Mouse (Mus musculus) lung, postnatal 25 days (tissue): ENCODE measurements around the gene Ndufb3.
A peak's percentile ranks its signal among the peaks of the same experiment; 100 is the strongest.
"Not testable (repeated sequence)": the region's sequence is repeated elsewhere in the genome, so short reads cannot be mapped to it uniquely, and the experiment has no call there.

ENCODE experiments used
- DNase-seq: peaks from one replicate; pipeline ENCODE4 v3.0.0; 2022; ENCODE audit warnings: low spot score

The Ndufb3 gene

DNA sequence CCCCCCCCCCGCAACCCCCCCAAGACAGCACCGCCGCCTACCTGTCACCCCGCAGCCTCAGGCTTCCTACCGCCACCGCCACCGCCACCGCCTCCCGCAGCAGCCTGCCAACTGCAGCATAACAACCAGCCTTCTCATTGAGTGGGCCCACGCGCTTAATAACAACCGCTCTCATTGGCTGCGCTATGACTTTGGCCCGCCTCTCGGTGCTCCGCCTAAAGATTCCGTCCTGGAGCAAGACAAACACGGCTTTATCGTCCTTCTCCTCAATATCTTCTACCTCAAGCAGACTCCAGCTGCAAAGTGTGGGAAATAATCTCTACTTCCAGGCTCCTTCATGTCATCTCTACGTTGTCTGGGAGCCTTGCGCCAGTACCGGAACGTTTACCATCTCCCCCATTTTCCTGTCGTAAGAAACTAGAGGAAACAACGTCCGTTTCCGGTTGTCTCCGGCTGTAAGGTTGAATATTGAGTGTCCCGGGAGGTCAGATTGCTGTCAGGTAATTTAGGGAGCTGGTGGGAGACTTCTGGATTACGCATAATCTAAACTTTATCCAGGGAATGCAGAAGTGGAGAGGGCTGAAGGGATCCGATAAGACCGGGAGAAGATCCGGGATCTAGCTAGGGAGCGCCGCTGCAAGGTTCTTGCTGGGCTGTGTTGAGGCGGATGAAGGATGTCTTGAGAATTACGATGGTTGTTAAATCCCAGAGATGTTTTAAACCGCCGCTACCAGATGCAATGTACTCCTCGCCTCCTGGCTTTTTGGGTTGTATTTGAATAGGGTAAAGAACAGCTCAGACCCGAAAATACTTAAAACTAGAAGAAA is at the start of gene Ndufb3, which contains the start of gene Fam126b:
Gene Ndufb3, plus strand, starts transcription at position 214 of the 827 bp plus-strand sequence.
Gene Fam126b, minus strand, starts transcription at position 153 of the 827 bp plus-strand sequence.
- DNase-seq, result peak; percentile 91

- DNase-seq, result no peak
Measured at GRCm38 (mm10) chr1:58541386-58541785, 44.8 kb upstream of the Ndufb3 start.

DNA sequence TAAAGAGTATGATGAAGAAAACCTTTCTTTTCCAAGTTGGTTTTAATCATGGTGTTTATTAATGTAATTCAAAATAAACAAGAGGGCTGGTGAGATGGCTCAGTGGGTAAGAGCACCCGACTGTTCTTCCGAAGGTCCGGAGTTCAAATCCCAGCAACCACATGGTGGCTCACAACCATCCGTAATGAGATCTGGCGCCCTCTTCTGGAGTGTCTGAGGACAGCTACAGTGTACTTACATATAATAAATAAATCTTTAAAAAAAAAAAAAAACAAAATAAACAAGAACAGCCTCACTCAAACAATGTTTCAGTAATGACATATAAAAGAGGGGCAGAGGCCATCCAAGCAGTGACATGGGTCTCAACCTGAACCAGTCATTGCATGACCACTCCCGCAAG is 25.8 kb upstream of the Ndufb3 start:
- DNase-seq, result not testable (repeated sequence)

DNA sequence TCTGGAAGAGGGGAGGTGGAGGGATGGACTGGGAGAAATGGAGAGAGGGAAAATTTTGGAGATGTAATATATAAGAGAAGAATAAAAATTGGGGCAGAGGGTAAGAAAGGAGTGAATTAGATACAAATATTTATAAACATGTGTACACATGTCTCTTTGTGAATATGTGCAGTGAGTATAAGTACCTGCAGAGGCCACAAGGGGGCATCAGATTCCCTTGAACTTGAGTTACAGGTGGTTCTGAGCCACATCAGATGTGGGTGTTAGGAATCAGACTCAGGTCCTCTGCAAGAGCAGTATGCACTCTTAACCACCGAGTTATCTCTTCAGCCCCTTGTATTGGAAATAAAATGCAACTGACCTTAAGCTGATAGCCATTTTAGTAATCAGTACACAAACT is 23.7 kb upstream of the Ndufb3 start:
- peak; percentile 51 for DNase-seq

- DNase-seq, result no peak
Measured at GRCm38 (mm10) chr1:58564981-58565380, 21.2 kb upstream of the Ndufb3 start.

- DNase-seq, result no peak
Measured at GRCm38 (mm10) chr1:58566621-58567020, 19.6 kb upstream of the Ndufb3 start.

DNA sequence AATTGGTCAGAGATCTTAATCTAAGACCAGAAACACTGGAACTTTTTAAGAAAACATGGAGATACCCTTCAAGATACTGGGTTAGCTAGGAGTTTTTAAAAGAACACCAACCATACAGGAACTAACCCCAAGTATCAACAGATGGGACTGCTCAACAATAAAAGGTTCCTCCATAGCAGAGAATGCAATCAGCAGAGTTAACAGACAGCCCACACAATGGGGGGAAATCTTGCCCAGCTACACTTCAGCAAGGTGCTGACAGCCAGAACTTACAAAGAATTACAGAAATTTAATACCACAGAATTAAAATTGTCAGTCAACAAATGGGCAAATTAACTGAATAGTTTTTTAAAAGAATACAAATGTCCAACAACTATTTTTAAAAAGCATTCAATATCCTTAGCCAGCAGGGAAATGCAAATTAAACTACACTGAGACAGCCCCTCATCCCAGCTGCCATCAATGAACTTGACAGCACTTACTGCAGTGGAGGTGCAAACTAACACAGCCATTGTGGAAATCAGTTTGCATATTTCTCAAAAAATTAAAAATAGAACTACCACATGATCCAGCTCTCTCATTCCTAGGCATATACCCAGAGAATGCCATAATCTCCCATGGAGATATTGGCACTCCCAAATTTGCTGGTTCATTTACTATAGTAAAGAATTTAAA is 17.6 kb upstream of the Ndufb3 start:
- DNase-seq, result no peak

GRCm38 (mm10) chr1:58570437-58570836 is 15.7 kb upstream of the Ndufb3 start:
- no peak for DNase-seq

GRCm38 (mm10) chr1:58579179-58579578 is 7.0 kb upstream of the Ndufb3 start:
- DNase-seq, result peak; percentile 18

GRCm38 (mm10) chr1:58582611-58583010 is 3.6 kb upstream of the Ndufb3 start:
- DNase-seq, result no peak

GRCm38 (mm10) chr1:58584271-58584670 is 1.9 kb upstream of the Ndufb3 start:
- DNase-seq, result peak; percentile 20

GRCm38 (mm10) chr1:58585373-58586170 is 612 bp upstream of the Ndufb3 start:
- peak; percentile 8 for DNase-seq

GRCm38 (mm10) chr1:58587491-58587890 is 1.3 kb downstream of the Ndufb3 start:
- DNase-seq, result no peak

DNA sequence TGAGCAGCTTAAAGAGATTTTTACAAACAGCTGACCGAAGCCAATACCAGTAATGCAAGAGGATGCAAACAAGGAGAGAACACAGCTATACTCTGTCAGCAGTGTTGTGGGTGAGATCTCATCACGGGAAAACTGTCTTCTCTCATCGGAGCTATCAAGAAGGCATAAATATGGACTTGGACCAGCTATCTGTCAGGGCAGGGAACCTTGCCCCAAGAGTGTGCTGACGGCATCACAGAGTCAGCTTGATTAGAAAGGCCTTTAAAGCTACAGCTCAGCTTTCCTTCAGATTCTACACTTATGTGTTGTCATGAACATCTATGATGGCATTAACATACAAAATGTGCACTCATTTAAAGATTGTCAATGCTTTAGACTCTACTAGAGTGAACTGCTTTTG is 16.5 kb downstream of the Ndufb3 start:
- no peak for DNase-seq

DNA sequence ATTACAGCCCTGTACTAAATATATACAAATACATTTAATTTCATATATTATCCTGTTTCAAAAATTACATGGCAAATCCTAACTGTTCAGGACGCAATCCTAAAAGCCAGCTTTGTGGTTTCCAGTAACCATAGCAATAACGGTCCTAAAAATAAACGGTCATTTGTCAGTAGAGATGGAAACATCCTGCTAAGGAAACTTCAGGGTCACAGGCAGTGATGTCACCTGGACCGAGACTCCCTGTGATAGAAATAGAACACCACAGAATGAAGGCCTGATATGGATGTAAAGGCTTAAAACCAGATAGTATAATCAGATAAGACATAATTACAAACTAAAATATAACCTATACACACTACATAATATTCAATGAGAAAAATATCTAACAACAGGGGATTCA is 17.6 kb downstream of the Ndufb3 start:
- no peak for DNase-seq

DNA sequence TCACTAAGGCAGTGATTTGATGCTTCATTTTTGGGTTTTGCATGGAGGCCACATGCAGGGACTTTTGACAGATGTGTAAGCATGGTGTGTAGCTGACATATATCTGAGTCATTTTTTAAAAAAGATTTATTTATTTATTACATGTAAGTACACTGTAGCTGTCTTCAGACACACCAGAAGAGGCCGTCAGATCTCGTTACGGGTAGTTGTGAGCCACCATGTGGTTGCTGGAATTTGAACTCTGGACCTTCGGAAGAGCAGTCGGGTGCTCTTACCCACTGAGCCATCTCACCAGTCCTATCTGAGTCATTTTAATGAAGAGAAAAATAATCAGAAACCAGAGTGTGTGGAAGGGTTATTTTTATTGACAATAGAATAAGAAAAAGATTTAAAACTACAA is 23.4 kb downstream of the Ndufb3 start:
- not testable (repeated sequence) for DNase-seq

GRCm38 (mm10) chr1:58610166-58610565 is 24.0 kb downstream of the Ndufb3 start:
- DNase-seq, result peak; percentile 78

DNA sequence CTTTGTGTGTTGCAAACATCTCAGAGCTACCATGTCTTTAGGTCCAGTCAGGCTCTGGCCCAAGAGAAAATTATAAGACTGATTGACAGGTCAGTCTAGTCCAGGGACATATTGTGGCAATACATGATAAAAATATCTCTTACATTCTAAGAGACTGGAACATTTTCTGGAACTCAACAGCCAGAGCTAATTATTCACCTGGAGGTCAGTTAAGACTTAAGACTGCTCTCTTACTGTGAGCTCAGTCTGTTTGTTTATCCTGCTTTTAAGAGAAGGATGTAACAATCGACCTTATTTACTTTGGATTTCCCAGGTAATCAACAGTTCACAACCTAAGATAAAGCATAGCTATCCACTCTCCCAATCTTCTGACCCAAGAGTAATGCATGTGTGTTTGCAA is 24.4 kb downstream of the Ndufb3 start:
- no peak for DNase-seq

DNA sequence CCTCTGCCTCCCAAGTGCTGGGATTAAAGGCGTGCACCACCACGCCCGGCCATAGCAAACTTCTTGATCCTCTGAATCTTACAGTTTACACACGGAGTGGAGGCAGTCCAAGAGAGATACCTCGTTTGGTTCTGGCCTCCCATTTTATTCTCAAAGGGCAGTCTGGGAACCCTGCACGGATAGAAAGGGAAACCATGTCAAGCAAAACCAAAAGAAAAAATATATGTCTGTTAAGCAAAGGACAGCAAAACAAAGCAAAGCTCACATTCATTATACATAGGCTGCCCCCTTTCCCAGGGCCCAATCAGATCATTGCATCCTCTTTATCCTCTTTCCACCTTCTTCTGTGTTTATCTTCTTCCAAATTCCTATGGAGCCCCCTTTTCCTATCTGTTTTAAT is 27.6 kb downstream of the Ndufb3 start:
- no peak for DNase-seq

DNA sequence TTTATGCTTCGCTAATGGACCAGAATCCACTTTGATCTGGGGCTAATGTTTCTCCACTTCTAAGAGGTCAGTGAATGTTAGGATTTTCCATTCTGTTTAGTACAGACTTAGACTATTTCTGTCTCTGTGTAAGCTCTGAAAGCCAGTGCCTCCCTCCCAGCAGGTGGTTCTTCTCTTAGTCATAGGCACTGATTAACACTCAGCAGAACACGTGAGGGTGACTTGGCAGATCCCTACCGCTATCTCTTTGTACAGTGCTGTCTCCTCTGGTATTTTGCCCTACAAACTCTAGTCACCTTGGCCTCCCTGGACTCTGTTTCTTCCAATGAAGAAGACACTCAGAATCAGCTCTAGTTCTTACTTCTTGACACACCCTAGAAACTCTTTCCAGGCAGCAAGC is 28.2 kb downstream of the Ndufb3 start:
- DNase-seq, result peak; percentile 42

DNA sequence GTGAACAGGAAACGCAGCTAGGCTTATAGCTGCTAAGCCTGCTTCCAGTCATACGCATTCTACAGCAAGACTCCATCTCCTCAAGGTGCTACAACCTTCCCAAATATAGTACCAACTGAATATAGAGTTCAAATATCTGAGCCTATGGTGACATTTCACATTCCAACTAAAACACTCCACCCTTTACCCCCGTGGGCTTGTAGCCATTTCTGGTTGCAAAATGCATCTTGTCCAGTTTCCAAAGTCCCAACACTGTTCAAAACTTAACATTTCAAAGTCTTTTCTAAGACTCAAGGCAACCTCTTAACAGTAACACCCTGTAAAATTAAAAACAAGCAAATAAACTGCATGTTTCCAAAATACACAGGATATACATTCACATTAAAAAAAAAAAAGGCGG is 29.0 kb downstream of the Ndufb3 start:
- no peak for DNase-seq

DNA sequence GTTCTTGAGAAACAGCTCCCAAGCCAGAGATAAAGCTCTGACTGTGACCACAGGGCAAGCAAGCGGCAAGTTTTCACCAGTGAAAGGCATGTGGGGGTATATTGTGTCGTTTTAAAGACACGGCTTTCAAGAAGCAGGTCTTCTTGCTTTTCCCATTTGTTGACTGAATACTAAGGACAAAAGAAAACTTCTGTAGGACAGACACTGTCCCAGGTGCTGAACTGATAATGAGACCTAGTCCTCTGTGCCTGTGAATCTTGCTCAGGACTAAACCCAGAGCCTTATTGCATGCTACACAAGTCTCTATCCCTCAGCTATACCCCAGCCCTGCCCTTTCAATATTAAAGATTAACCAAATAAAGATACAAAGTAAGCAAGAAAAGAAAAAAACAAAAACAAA is 30.0 kb downstream of the Ndufb3 start:
- DNase-seq, result no peak

- no peak for DNase-seq
Measured at GRCm38 (mm10) chr1:58617076-58617475, 30.9 kb downstream of the Ndufb3 start.
